Mouse (Mus musculus) MEL (cell line): ENCODE measurements around the gene Lemd1. TPM values are rescaled to one million over a fixed set of nuclear protein-coding genes. Genes with fewer than 3 reads are reported as not detected.

Source experiments
- DNase-seq: peaks from one replicate; pipeline ENCODE4 v3.0.0; 2011; ENCODE audit warnings: low read depth, low spot score
- H3K27ac ChIP-seq: 2 replicates; pipeline ENCODE4 v1.5.1; 2012; ENCODE audit warnings: low read depth, mild to moderate bottlenecking, control low read depth, low read length, moderate library complexity; ENCODE audit not compliant: control insufficient read depth
- H3K27me3 ChIP-seq, 2 experiments: fragments of 150-350 bp in 1 of 2; sonication (generic) in 1 of 2; 2 replicates each; pipeline ENCODE4 v1.6.1; 2012; ENCODE audit warnings: low read length in 2 of 2, mild to moderate bottlenecking in 2 of 2, improper control_type of control experiment in 1 of 2, moderate library complexity in 1 of 2; ENCODE audit not compliant: insufficient read depth in 2 of 2, control insufficient read depth in 1 of 2
- H3K36me3 ChIP-seq, 2 experiments: 2 replicates each; pipeline ENCODE4 v1.6.1; 2012 to 2014; ENCODE audit warnings: low read length in 2 of 2, improper control_type of control experiment in 1 of 2, inconsistent platforms in 1 of 2, mild to moderate bottlenecking in 1 of 2; ENCODE audit not compliant: insufficient read depth in 2 of 2, control insufficient read depth in 1 of 2
- H3K4me1 ChIP-seq, 2 experiments: fragments of 150-350 bp in 1 of 2; sonication (generic) in 1 of 2; 2 replicates each; pipeline ENCODE4 v1.6.1; 2012; ENCODE audit warnings: low read length in 2 of 2, improper control_type of control experiment in 1 of 2, mild to moderate bottlenecking in 1 of 2; ENCODE audit not compliant: insufficient read depth in 2 of 2, control insufficient read depth in 1 of 2
- H3K4me3 ChIP-seq, 2 experiments: fragments of 150-350 bp in 1 of 2; sonication (generic) in 1 of 2; 2 replicates each; pipeline ENCODE4 v1.5.1; 2012; ENCODE audit warnings: low read depth in 2 of 2, low read length in 2 of 2, mild to moderate bottlenecking in 2 of 2, moderate library complexity in 2 of 2, control low read depth in 1 of 2, improper control_type of control experiment in 1 of 2; ENCODE audit not compliant: control insufficient read depth in 1 of 2, insufficient read depth in 1 of 2
- H3K79me2 ChIP-seq: 2 replicates; pipeline ENCODE4 v1.6.1; 2012; ENCODE audit warnings: mild to moderate bottlenecking, low read length, moderate library complexity; ENCODE audit not compliant: control insufficient read depth, poor library complexity, insufficient read depth
- H3K9ac ChIP-seq: 2 replicates; pipeline ENCODE4 v1.6.1; 2012; ENCODE audit warnings: low read depth, mild to moderate bottlenecking, control low read depth, low read length, moderate library complexity; ENCODE audit not compliant: control insufficient read depth, poor library complexity, severe bottlenecking
- H3K9me3 ChIP-seq: fragments of 150-350 bp; sonication (generic); replicated peaks from 2 replicates; pipeline ENCODE4 v1.6.1; 2012; ENCODE audit warnings: mild to moderate bottlenecking, low read length, improper control_type of control experiment, moderate library complexity; ENCODE audit not compliant: insufficient read depth
- BHLHE40 ChIP-seq: IDR thresholded peaks from 2 replicates; pipeline ENCODE4 v1.6.1; 2012; ENCODE audit warnings: low read depth, mild to moderate bottlenecking, inconsistent platforms, low read length, improper control_type of control experiment, borderline replicate concordance
- CHD1 ChIP-seq: IDR thresholded peaks from 2 replicates; pipeline ENCODE4 v1.6.1; 2012; ENCODE audit warnings: low read depth, mild to moderate bottlenecking, inconsistent platforms, low read length, improper control_type of control experiment
- CHD2 ChIP-seq: IDR thresholded peaks from 2 replicates; pipeline ENCODE4 v1.6.1; 2011; ENCODE audit warnings: low read length, improper control_type of control experiment
- CTCF ChIP-seq, 3 experiments: IDR thresholded peaks in 2 of 3; conservative IDR thresholded peaks in 1 of 3; 2 replicates each; pipeline ENCODE4 v1.5.1; 2011 to 2012; ENCODE audit warnings: low read length in 3 of 3, low read depth in 2 of 3, mild to moderate bottlenecking in 2 of 3, improper control_type of control experiment in 1 of 3, inconsistent platforms in 1 of 3, mixed read lengths in 1 of 3, moderate library complexity in 1 of 3; ENCODE audit not compliant: control insufficient read depth in 1 of 3, insufficient read depth in 1 of 3, poor library complexity in 1 of 3, severe bottlenecking in 1 of 3
- E2F4 ChIP-seq: IDR thresholded peaks from 2 replicates; pipeline ENCODE4 v1.6.1; 2011; ENCODE audit warnings: low read depth, low read length, improper control_type of control experiment, borderline replicate concordance
- ELF1 ChIP-seq: IDR thresholded peaks from 2 replicates; pipeline ENCODE4 v1.6.1; 2014; ENCODE audit warnings: low read depth, mild to moderate bottlenecking, inconsistent platforms, low read length, improper control_type of control experiment, moderate library complexity
- EP300 ChIP-seq, 2 experiments: IDR thresholded peaks; 2 replicates each; pipeline ENCODE4 v1.6.1; 2011; ENCODE audit warnings: improper control_type of control experiment in 2 of 2, low read length in 2 of 2, low read depth in 1 of 2, mild to moderate bottlenecking in 1 of 2
- GABPA ChIP-seq: IDR thresholded peaks from 2 replicates; pipeline ENCODE4 v1.6.1; 2012; ENCODE audit warnings: low read depth, mild to moderate bottlenecking, inconsistent platforms, low read length, improper control_type of control experiment, moderate library complexity
- KAT2A ChIP-seq: conservative IDR thresholded peaks from 2 replicates; pipeline ENCODE4 v1.6.1; 2012; ENCODE audit warnings: low read depth, low read length, improper control_type of control experiment, inconsistent platforms
- MAFK ChIP-seq: IDR thresholded peaks from 2 replicates; pipeline ENCODE4 v1.6.1; 2011; ENCODE audit warnings: low read depth, mild to moderate bottlenecking, low read length, improper control_type of control experiment, borderline replicate concordance
- MAX ChIP-seq: IDR thresholded peaks from 2 replicates; pipeline ENCODE4 v1.6.1; 2011; ENCODE audit warnings: low read length, improper control_type of control experiment
- MEF2A ChIP-seq: IDR thresholded peaks from 2 replicates; pipeline ENCODE4 v1.6.1; 2014; ENCODE audit warnings: low read depth, mild to moderate bottlenecking, inconsistent platforms, low read length, improper control_type of control experiment; ENCODE audit not compliant: poor library complexity, insufficient replicate concordance, severe bottlenecking; ENCODE audit errors: extremely low read depth
- MYC ChIP-seq: IDR thresholded peaks from 2 replicates; pipeline ENCODE4 v1.6.1; 2011; ENCODE audit warnings: low read depth, mild to moderate bottlenecking, low read length, improper control_type of control experiment, moderate library complexity
- NELFE ChIP-seq: IDR thresholded peaks from 2 replicates; pipeline ENCODE4 v1.6.1; 2011; ENCODE audit warnings: low read depth, low read length, improper control_type of control experiment
- NRF1 ChIP-seq: IDR thresholded peaks from 2 replicates; pipeline ENCODE4 v1.6.1; 2014; ENCODE audit warnings: low read depth, mild to moderate bottlenecking, inconsistent platforms, low read length, improper control_type of control experiment, moderate library complexity; ENCODE audit not compliant: poor library complexity, insufficient read depth, severe bottlenecking
- POLR2A ChIP-seq, 2 experiments: IDR thresholded peaks; 2 replicates each; pipeline ENCODE4 v1.6.1; 2011 to 2012; ENCODE audit warnings: low read length in 2 of 2, mild to moderate bottlenecking in 2 of 2, control low read depth in 1 of 2, improper control_type of control experiment in 1 of 2, low read depth in 1 of 2, moderate library complexity in 1 of 2; ENCODE audit not compliant: control insufficient read depth in 1 of 2, insufficient read depth in 1 of 2, poor library complexity in 1 of 2
- POLR2AphosphoS2 ChIP-seq: IDR thresholded peaks from 2 replicates; pipeline ENCODE4 v1.6.1; 2011; ENCODE audit warnings: low read length, improper control_type of control experiment
- POLR2AphosphoS5 ChIP-seq: IDR thresholded peaks from 2 replicates; pipeline ENCODE4 v1.6.1; 2012; ENCODE audit warnings: low read depth, borderline replicate concordance, mild to moderate bottlenecking, inconsistent platforms, low read length, moderate library complexity, mixed read lengths
- RAD21 ChIP-seq: IDR thresholded peaks from 2 replicates; pipeline ENCODE4 v1.6.1; 2011; ENCODE audit warnings: mild to moderate bottlenecking, low read depth, low read length, improper control_type of control experiment
- RCOR1 ChIP-seq: IDR thresholded peaks from 2 replicates; pipeline ENCODE4 v1.6.1; 2012; ENCODE audit warnings: low read depth, mild to moderate bottlenecking, inconsistent platforms, low read length, improper control_type of control experiment
- SMC3 ChIP-seq: IDR thresholded peaks from 2 replicates; pipeline ENCODE4 v1.6.1; 2011; ENCODE audit warnings: low read depth, low read length, improper control_type of control experiment
- TBP ChIP-seq: IDR thresholded peaks from 2 replicates; pipeline ENCODE4 v1.8.0; 2011; ENCODE audit warnings: low read depth, low read length, improper control_type of control experiment
- TCF12 ChIP-seq: IDR thresholded peaks from 2 replicates; pipeline ENCODE4 v1.6.1; 2014; ENCODE audit warnings: low read depth, mild to moderate bottlenecking, inconsistent platforms, low read length, improper control_type of control experiment, moderate library complexity
- UBTF ChIP-seq: IDR thresholded peaks from 2 replicates; pipeline ENCODE4 v1.6.1; 2012; ENCODE audit warnings: low read depth, mild to moderate bottlenecking, inconsistent platforms, low read length, improper control_type of control experiment, moderate library complexity, borderline replicate concordance; ENCODE audit not compliant: insufficient read depth
- USF1 ChIP-seq: IDR thresholded peaks from 2 replicates; pipeline ENCODE4 v1.6.1; 2014; ENCODE audit warnings: low read depth, mild to moderate bottlenecking, inconsistent platforms, low read length, improper control_type of control experiment, moderate library complexity
- USF2 ChIP-seq, 2 experiments: IDR thresholded peaks; 2 replicates each; pipeline ENCODE4 v1.6.1; 2011 to 2012; ENCODE audit warnings: improper control_type of control experiment in 2 of 2, low read length in 2 of 2, borderline replicate concordance in 1 of 2, inconsistent platforms in 1 of 2, low read depth in 1 of 2, mild to moderate bottlenecking in 1 of 2; ENCODE audit not compliant: insufficient read depth in 1 of 2
- polyA plus RNA-seq, 2 experiments: library from polyadenylated mRNA; stranded (reverse) in 1 of 2; unstranded in 1 of 2; fragments of >175 nt in 1 of 2; fragments of >200 nt in 1 of 2; gene quantifications; 2 replicates each; pipeline versions ENCODE4 v1.2.1 to v1.2.4; 2012; ENCODE audit warnings: low replicate concordance in 2 of 2, low read depth in 1 of 2; ENCODE audit not compliant: insufficient read length in 2 of 2, insufficient read depth in 1 of 2, missing spikeins in 1 of 2
- total RNA-seq: library from RNA; depleted of rRNA; stranded (reverse); fragments of 300-350 nt; gene quantifications from 2 replicates; pipeline ENCODE4 v1.2.3, GENCODE M21; 2012

Lemd1 gene
- total and polyA plus RNA-seq, 3 experiments, result not detected

GRCm38 (mm10) chr1:132298801-132299464 is 107.7 kb downstream of the Lemd1 start:
- Histone ChIP-seq H3K27me3 (peaks cover 4 to 7% of the 10 kb centered on the region in 2 experiments), H3K4me1 (no peaks in the 10 kb centered on the region), H3K36me3 (no peaks in the 10 kb centered on the region), H3K4me3 (no peak overlapping the region), H3K9me3 (no peaks in the 10 kb centered on the region), H3K9ac (no peak overlapping the region), H3K27ac (no peak overlapping the region), H3K79me2 (no peaks in the 10 kb centered on the region)
- no peak for TF ChIP-seq SMC3
- TF ChIP-seq USF2 (IDR thresholded peaks at IDR 0.05; ENCODE audit: borderline replicate concordance in 1 of 2, insufficient read depth in 1 of 2, low read depth in 1 of 2, low read length in 2 of 2), result no peak
- no peak for TF ChIP-seq RAD21
- no peak for TF ChIP-seq POLR2AphosphoS2
- TF ChIP-seq E2F4, result no peak
- TF ChIP-seq MYC, result no peak
- no peak for TF ChIP-seq TBP
- no peak for TF ChIP-seq USF1
- TF ChIP-seq ELF1, result no peak
- no peak for TF ChIP-seq BHLHE40
- TF ChIP-seq POLR2A (IDR thresholded peaks at IDR 0.05; ENCODE audit: control insufficient read depth in 1 of 2, insufficient read depth in 1 of 2, low read depth in 1 of 2, low read length in 2 of 2, poor library complexity in 1 of 2), result no peak
- TF ChIP-seq CHD2, result no peak
- TF ChIP-seq EP300 (IDR thresholded peaks at IDR 0.05; ENCODE audit: low read depth in 1 of 2, low read length in 2 of 2), result no peak
- TF ChIP-seq CHD1, result no peak
- TF ChIP-seq UBTF, result no peak
- TF ChIP-seq POLR2AphosphoS5, result no peak
- DNase-seq, result no peak

GRCm38 (mm10) chr1:132299744-132300143 is 108.5 kb downstream of the Lemd1 start:
- Histone ChIP-seq H3K36me3 (no peaks in the 10 kb centered on the region), H3K27ac (no peak overlapping the region), H3K4me3 (no peak overlapping the region), H3K4me1 (no peaks in the 10 kb centered on the region), H3K27me3 (peaks cover 4 to 7% of the 10 kb centered on the region in 2 experiments), H3K9ac (no peak overlapping the region), H3K9me3 (no peaks in the 10 kb centered on the region), H3K79me2 (no peaks in the 10 kb centered on the region)
- TF ChIP-seq CHD2, result no peak
- TF ChIP-seq CTCF (IDR thresholded peaks at IDR 0.05 in 2 of 3, conservative IDR thresholded peaks at IDR 0.05 in 1 of 3; ENCODE audit: control insufficient read depth in 1 of 3, insufficient read depth in 1 of 3, low read depth in 2 of 3, low read length in 3 of 3, poor library complexity in 1 of 3, severe bottlenecking in 1 of 3), result no peak
- TF ChIP-seq MEF2A, result no peak
- no peak for TF ChIP-seq USF1
- no peak for TF ChIP-seq POLR2A (IDR thresholded peaks at IDR 0.05; ENCODE audit: control insufficient read depth in 1 of 2, insufficient read depth in 1 of 2, low read depth in 1 of 2, low read length in 2 of 2, poor library complexity in 1 of 2)
- no peak for TF ChIP-seq BHLHE40
- no peak for TF ChIP-seq KAT2A
- no peak for TF ChIP-seq NRF1
- no peak for TF ChIP-seq GABPA
- no peak for TF ChIP-seq POLR2AphosphoS2
- no peak for TF ChIP-seq RCOR1
- no peak for TF ChIP-seq MAX
- TF ChIP-seq MAFK, result no peak
- no peak for TF ChIP-seq TBP
- TF ChIP-seq UBTF, result no peak
- TF ChIP-seq TCF12, result no peak
- TF ChIP-seq NELFE, result no peak
- DNase-seq, result no peak
